Mouse (Mus musculus) spleen, adult 18-20 months (tissue): ENCODE results near the gene Wscd1.
"Not testable (repeated sequence)": the region's sequence is repeated elsewhere in the genome, so short reads cannot be mapped to it uniquely, and the experiment has no call there.

Source experiments
- DNase-seq, 2 experiments: peaks; one replicate each; pipeline ENCODE4 v3.0.0; 2022; ENCODE audit warnings: mixed read lengths in 2 of 2

The Wscd1 gene

DNA sequence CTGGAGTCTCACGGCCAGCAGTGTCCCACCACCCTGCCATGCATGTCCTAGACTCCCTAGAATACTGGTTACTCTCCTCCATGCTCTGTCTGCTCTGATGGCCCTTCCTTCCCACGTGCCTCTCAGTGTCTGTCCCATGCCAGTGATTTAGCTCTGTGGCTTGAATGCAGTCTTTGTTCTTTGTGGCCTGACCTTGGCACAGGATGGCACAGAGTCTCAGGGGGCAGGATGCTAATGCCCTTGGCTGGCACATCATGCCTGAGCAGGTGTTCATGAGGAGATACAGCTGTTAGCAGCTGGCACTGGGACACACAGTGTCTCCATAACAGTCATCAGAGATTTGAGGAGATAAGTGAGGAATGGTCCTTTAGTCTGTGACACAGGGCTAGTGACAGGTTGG, 20.8 kb downstream of the Wscd1 start:
- DNase-seq, result no peak

GRCm38 (mm10) chr11:71771074-71771473, 21.4 kb downstream of the Wscd1 start:
- no peak for DNase-seq

DNA sequence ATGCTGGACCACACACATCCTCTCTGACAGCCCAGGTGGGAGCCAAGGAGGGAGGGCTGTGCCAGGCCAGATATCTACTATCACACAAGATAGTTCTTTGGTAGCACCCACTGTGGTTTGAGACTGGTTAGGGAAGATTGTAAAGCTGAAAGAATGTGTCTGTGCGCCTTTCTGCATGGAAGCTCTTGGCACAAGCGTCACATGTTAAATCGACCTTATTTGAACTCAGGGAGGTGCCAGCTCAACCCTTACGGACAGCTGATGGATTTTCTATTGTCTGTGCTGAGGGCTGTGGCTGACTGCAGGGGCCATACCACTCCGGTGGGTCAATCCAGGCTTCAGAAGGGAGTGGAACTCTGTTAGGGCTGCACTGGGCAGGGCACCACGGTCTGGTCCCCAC, 22.3 kb downstream of the Wscd1 start:
- DNase-seq, result no peak

DNA sequence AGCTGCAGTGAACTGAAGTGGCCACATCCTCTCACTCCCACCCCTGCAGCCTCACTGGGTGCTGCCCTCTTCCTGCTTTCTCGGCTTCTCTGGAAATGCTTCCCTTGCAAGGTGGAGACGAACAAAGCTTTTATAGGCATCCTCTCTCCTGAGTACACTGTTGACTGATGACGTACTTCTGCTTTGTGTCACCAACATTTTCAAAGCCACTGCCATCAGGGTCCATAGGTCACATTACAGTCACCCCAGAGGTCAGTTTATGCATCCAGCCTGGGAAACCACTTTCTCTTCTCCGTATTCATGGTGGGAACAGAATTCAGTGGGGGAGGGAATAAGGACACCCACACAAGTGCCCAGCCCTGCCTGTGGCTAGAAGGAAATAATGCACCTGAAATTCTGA, 23.1 kb downstream of the Wscd1 start:
- no peak for DNase-seq

DNA sequence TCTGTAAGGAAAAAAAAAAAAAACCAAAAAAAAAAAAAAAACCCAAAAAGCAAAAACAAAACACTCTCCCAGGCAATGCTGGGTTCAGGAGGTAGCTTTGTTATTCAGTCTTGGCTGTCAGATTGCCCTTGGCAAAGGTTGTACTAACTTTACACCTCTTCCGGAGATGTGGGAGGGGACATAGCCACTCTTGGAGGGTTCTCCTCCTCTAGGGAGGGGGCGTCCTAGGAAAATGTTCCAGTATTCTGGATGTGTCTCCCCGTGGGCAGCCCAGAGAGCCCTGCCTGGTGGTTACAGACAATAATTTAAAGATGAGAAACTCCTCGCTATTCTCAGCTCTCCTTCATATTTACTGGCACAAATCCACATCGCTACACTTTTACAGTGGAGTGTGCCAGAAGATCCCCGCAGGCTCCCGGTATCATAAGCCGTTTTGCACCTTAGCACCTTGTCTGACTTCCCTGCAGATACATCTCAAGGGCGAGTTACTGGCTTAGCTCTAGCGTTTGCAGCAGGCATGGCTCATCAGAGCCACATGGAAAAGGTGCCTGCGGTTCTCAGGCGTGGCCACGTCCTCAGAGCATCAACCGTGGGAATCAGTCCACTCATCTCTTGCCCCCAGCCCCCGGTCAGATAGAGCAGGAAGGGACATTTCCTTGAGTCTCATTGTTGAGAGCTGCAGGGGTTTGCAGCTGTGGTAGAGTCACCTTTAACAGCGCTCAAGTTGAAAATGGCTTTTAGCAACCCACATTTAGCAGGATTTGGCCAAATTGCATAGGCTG, 24.5 kb downstream of the Wscd1 start:
- DNase-seq, result no peak

DNA sequence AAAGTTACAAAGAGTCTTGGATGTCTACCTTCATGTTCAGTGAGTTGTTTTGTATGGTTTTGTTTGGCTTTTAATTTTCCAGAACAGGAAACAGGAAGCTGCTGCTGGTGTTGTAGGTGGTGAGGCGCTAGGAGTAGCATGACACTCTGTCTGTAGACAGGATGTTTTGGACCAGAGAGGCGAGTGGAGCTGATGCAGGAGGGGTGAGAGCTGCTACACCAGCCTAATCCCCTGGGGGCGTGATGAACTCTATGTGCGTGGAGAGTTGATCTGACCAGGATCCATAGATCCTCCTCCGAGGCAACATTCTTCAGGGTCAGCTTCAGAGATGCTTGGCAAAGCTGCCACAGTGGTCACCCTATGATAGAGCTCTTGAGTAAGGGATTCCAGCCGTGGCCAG, 25.3 kb downstream of the Wscd1 start:
- no peak for DNase-seq

DNA sequence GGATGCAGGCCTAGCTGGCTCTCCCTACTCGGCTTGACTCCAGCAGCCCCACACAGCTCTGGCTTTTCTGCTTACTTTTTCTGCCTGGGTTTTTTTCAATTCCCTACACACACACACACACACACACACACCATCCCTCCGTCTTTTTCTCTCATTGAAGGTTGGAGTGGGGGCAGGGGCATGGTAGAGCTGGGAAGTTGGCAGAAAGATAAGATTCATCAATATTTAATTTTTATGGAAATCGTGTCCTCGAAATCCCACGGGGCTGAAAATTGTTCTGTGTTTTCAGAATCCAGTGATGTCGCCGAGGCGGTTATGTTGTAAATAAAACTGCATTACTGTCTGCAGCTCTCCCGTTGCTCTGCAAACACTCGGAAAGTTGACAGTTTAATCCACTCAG, 29.9 kb downstream of the Wscd1 start:
- DNase-seq, result no peak

- DNase-seq, result no peak
Observed at GRCm38 (mm10) chr11:71781737-71782354, 32.1 kb downstream of the Wscd1 start.

- DNase-seq, result no peak
Observed at GRCm38 (mm10) chr11:71785499-71785898, 35.8 kb downstream of the Wscd1 start.

DNA sequence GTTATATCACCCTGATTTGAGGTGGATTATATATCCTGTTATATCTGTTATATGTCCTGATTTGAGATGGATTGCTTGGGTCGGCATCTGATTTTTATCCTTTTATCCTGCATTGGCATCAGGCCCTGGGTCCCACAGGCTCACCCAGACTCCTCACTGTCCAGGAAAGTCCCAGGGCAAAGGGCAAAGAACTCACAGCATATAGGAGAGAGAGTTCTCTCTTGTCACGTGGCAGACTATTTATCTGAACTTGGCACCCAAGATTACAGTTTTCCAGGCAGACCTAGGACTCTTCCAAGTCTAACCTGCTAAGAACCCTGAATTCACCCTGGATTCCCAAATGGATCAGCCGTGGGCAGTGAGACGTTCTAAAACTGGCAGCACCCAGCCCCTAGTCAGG, 38.5 kb downstream of the Wscd1 start:
- no peak for DNase-seq

- DNase-seq, result no peak
Observed at GRCm38 (mm10) chr11:71790227-71790626, 40.5 kb downstream of the Wscd1 start.

GRCm38 (mm10) chr11:71799206-71799605, 49.5 kb downstream of the Wscd1 start:
- DNase-seq, result no peak

DNA sequence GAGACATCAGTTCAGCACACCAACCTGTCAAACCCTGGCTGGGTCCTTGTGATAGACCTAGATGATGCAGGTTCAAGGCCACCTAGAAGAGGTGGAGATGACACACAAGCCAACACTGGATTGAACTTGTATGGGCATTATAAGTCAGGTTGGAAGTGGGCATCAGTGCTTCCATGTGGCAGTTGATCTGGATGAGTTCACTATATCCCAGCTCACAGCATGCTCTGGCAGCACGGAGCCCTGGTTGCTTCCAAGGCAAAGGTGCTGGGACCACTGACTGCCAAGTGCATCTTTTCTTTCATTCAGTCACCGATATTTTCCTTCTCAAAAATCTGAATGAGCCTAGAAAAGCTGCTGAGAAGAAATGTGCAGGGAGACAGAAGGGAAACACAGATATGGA, 58.8 kb downstream of the Wscd1 start:
- no peak for DNase-seq

GRCm38 (mm10) chr11:71811828-71812227, 62.1 kb downstream of the Wscd1 start:
- no peak for DNase-seq

DNA sequence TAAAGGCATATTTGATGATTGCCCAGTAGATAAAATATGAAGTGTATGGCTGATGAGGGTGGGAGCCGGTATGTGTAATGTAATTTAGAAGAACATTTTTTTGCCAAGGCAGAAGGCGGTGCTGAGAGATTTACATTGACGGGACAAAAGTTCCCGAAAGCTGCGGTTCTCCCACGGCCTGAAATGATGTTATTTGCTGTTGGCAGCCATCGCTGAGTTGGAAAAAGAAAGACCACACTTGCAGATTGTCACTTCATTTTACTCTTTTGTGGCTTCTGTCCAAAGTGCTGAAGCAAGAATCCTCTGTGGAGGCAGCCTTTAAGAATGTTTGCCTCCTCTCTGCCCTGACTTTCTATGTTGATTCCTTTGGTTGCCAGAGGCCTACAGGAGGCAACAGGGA, 63.2 kb downstream of the Wscd1 start:
- no peak for DNase-seq

DNA sequence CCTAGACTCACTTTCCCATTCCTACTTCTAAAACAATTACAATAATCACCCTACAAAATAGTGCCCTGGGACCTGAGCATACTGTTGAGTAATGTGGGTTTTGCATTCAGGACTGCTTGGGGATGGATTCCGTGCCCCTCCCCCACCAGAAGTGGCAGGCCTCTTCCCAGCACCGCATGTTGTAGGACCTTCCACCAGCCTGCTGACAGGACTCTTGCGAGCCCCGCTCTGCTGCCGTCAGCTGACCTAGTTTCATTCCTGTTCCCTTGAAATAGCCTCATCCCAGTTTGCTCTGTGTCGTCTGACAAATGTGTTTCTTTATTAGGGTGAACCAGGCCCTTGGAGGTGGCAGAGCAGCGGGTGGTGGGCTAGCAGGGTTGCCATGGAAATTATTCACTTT, 64.8 kb downstream of the Wscd1 start:
- no peak for DNase-seq

DNA sequence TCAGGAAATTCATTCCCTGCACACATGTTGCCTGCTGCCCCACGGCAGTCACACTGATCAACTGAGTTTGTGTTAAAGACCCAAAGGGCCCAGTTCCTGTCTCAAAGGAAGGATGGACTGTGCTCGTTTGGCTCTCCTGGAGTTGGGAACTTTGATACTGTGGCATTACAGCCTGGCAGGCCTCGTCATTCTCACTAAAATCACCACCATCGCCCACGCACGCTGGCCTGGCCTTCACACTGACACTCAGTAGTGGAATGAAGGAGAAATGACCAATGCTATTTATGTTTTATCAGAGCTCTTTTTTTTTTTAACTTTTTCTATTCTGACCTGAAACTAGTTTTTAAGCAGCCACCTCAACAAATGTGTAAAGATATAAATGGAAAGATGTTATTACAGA, 65.6 kb downstream of the Wscd1 start:
- DNase-seq, result no peak

- DNase-seq, result no peak
Observed at GRCm38 (mm10) chr11:71816918-71817317, 67.2 kb downstream of the Wscd1 start.

DNA sequence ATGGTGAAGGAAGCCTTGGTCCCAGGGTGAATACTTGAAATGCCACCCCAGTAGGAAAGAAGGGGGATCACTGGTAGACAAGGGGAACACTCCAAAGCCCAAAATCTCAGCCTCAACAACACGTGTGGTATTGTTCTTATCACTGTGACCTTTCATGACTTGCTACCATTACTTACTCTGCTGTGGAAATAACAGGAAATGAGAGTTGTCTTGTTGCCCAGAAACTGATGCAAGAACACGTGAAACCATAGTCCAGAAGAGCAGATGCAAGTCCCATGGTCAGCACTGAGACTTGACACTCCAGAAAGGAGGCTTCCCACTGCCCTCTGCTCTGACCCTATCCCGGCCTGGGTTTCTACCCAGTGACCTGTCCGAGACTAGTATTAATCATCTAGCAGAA, 67.6 kb downstream of the Wscd1 start:
- no peak for DNase-seq

DNA sequence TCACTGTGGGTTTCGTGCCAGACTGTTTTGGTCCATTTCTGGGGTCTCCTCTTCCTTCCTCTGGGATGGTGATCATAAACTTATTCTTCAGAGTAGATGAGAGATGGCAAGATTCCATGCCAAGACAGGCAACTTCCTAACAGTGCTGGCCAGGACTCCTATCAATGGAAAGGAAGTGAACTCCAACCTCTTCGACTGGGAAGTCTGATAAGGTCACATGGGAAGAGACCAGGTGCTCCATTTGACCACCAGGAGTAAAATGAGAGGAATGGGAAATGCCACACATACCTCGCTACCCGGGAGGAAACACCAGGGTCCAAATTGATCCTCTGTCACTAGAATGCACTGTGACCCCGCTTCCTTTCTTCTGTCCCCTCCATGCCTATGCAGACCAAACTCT, 68.4 kb downstream of the Wscd1 start:
- no peak for DNase-seq

DNA sequence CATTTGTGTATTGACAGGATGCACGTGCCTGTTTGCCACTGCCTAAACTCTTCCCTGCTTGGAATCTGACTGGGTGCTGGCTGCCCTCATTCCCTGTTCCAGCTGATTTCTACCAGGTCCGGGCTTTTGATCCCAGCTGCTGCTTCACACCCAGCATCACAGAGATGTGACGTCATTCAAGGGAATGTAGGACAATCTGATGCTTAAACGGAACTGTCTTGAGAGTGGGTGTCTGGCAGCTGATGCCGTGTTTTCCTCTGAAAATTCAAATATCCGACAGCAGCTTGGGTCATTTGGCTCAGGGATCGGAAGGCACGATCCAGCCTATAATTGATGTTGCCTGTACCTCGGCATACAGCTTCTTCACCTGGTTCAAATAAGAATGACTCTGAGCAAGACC, 70.2 kb downstream of the Wscd1 start:
- no peak for DNase-seq

GRCm38 (mm10) chr11:71820847-71821246, 71.1 kb downstream of the Wscd1 start:
- DNase-seq, result no peak

DNA sequence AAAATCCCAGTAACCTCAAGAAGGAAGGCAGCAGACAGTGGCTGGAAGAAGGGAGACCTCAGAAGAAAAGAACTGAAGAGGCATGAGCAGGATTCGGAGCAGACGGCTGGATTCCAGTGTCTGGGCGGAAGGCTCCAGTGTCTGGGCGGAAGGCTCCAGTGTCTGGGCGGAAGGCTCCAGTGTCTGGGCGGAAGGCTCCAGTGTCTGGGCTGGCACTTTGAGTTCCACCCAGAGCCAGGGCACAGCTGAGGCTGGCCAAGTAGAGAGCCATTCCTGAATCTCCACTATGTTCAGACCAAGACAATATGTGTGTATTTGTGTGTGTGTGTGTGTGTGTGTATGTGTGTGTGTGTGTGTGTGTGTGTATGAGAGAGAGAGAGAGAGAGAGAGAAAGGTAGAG, 71.8 kb downstream of the Wscd1 start:
- not testable (repeated sequence) for DNase-seq

GRCm38 (mm10) chr11:71822031-71822430, 72.3 kb downstream of the Wscd1 start:
- DNase-seq, result no peak

- no peak for DNase-seq
Observed at GRCm38 (mm10) chr11:71824971-71825370, 75.3 kb downstream of the Wscd1 start.
